Mouse (Mus musculus) lung, adult 2 months (tissue): ENCODE results near the gene Ltbp4.

Experiments
- CTCF ChIP-seq: fragments of 200-500 bp; IDR thresholded peaks from 2 replicates; pipeline ENCODE4 v1.5.1; 2011; ENCODE audit warnings: mild to moderate bottlenecking, low read length, control low read depth; ENCODE audit not compliant: insufficient read depth
- POLR2A ChIP-seq: fragments of 200-500 bp; IDR thresholded peaks from 2 replicates; pipeline ENCODE4 v1.6.1; 2011; ENCODE audit warnings: low read depth, mild to moderate bottlenecking, control low read depth, low read length, borderline replicate concordance; ENCODE audit errors: extremely low read depth

DNA sequence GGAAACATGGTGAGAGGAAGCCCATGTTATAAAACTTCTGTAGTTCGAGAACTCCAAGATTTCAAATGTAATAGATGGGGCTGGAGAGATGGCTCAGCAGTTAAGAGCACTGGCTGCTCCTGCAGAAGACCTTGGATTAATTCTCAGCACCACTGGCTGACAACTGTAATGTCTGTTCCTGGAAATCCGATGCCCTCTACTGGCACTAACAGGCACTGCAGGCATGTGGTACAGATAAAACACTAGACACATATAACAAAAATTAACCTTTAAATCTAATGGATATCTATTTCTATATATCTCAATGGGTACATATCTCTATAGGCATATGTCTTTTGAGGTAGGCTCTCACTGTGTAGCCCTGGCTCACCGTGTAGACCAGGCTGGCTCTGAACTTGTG, 23.1 kb downstream of the Ltbp4 start:
- TF ChIP-seq POLR2A (no peak), CTCF (0 out of 2 replicates have a peak, but pooled peaks have one; percentile 10)
